Mouse (Mus musculus): Measurements from ENCODE around the gene Tgfb3. TPM values are rescaled to one million over a fixed set of nuclear protein-coding genes. Genes with fewer than 3 reads are reported as not detected.

The Tgfb3 gene
- total and polyA plus RNA-seq, 3 experiments: 0.42 to 0.96 TPM; not detected in 1

DNA sequence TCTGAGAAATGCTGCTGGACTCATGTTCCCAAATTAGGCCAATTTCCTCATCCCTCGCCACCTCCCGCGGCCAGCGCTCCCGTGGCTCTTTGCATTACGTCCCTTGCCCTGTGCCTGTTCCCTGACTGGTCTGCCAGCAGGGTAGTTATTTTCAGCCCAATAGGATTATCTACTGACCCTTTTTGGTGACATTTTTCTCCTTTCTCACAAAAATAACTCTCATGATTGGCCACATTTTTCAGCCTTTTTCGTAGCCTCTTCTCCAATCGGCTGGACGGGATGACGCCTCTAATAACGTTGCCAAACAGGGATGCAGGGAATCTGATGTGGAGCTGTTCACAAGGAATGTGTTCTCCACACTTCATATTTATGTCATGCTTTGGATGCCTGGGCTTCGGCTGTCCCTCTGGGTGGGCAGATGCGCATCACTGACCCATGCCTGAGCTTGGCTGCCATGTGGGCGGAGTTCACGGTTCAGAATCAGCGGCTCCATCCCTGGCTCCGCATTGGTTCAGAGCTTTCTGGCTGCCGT, 12.8 kb upstream of the Tgfb3 start:
- no peak for DNase-seq (ENCODE audit: low read depth, low spot score)
- Histone ChIP-seq H3K9ac (ENCODE audit: control insufficient read depth, low read depth, low read length, poor library complexity, severe bottlenecking) (no peak overlapping the region), H3K4me1 (ENCODE audit: control insufficient read depth in 1 of 2, insufficient read depth in 2 of 2, low read length in 2 of 2) (no peaks in the 10 kb centered on the region), H3K27me3 (ENCODE audit: control insufficient read depth in 1 of 2, insufficient read depth in 2 of 2, low read length in 2 of 2) (no peaks in the 10 kb centered on the region), H3K27ac (ENCODE audit: control insufficient read depth, low read depth, low read length) (no peak overlapping the region), H3K79me2 (ENCODE audit: control insufficient read depth, insufficient read depth, low read length, poor library complexity) (no peaks in the 10 kb centered on the region), H3K9me3 (replicated peaks; ENCODE audit: insufficient read depth, low read length) (no peaks in the 10 kb centered on the region), H3K36me3 (ENCODE audit: control insufficient read depth in 1 of 2, insufficient read depth in 2 of 2, low read length in 2 of 2) (no peaks in the 10 kb centered on the region), H3K4me3 (ENCODE audit: control insufficient read depth in 1 of 2, insufficient read depth in 1 of 2, low read depth in 2 of 2, low read length in 2 of 2) (no peak overlapping the region)
- TF ChIP-seq MXI1 (IDR thresholded peaks at IDR 0.05; ENCODE audit: low read depth, low read length) (no peak), ZC3H11A (IDR thresholded peaks at IDR 0.05; ENCODE audit: low read depth, low read length) (no peak), MAX (IDR thresholded peaks at IDR 0.05; ENCODE audit: low read length) (no peak), ZMIZ1 (IDR thresholded peaks at IDR 0.05; ENCODE audit: low read depth, low read length) (no peak), SMC3 (IDR thresholded peaks at IDR 0.05; ENCODE audit: low read depth, low read length) (no peak), ZKSCAN1 (IDR thresholded peaks at IDR 0.05; ENCODE audit: low read depth, low read length) (no peak), CTCF (IDR thresholded peaks at IDR 0.05 in 2 of 3, conservative IDR thresholded peaks at IDR 0.05 in 1 of 3; ENCODE audit: control insufficient read depth in 1 of 3, insufficient read depth in 1 of 3, low read depth in 2 of 3, low read length in 3 of 3, poor library complexity in 1 of 3, severe bottlenecking in 1 of 3) (no peak), MYB (IDR thresholded peaks at IDR 0.05; ENCODE audit: low read depth, low read length) (no peak), BHLHE40 (IDR thresholded peaks at IDR 0.05; ENCODE audit: borderline replicate concordance, low read depth, low read length) (no peak), MAZ (IDR thresholded peaks at IDR 0.05; ENCODE audit: low read depth, low read length) (no peak), UBTF (IDR thresholded peaks at IDR 0.05; ENCODE audit: borderline replicate concordance, insufficient read depth, low read depth, low read length) (no peak)

- H3K27me3 ChIP-seq (ENCODE audit: control insufficient read depth in 1 of 2, insufficient read depth in 2 of 2, low read length in 2 of 2): no peaks in the 10 kb centered on the region
- TF ChIP-seq RAD21 (IDR thresholded peaks at IDR 0.05; ENCODE audit: low read depth, low read length) (no peak), USF1 (IDR thresholded peaks at IDR 0.05; ENCODE audit: low read depth, low read length) (no peak), MXI1 (IDR thresholded peaks at IDR 0.05; ENCODE audit: low read depth, low read length) (no peak), USF2 (IDR thresholded peaks at IDR 0.05; ENCODE audit: borderline replicate concordance in 1 of 2, insufficient read depth in 1 of 2, low read depth in 1 of 2, low read length in 2 of 2) (no peak), ZKSCAN1 (IDR thresholded peaks at IDR 0.05; ENCODE audit: low read depth, low read length) (no peak), KAT2A (conservative IDR thresholded peaks at IDR 0.05; ENCODE audit: low read depth, low read length) (no peak), UBTF (IDR thresholded peaks at IDR 0.05; ENCODE audit: borderline replicate concordance, insufficient read depth, low read depth, low read length) (no peak), ZMIZ1 (IDR thresholded peaks at IDR 0.05; ENCODE audit: low read depth, low read length) (no peak), CHD1 (IDR thresholded peaks at IDR 0.05; ENCODE audit: low read depth, low read length) (no peak), MYB (IDR thresholded peaks at IDR 0.05; ENCODE audit: low read depth, low read length) (no peak), BHLHE40 (IDR thresholded peaks at IDR 0.05; ENCODE audit: borderline replicate concordance, low read depth, low read length) (no peak)
- H3K4me3 ChIP-seq (ENCODE audit: control insufficient read depth in 1 of 2, insufficient read depth in 1 of 2, low read depth in 2 of 2, low read length in 2 of 2): no peak overlapping the region
- no peaks in the 10 kb centered on the region for H3K36me3 ChIP-seq (ENCODE audit: control insufficient read depth in 1 of 2, insufficient read depth in 2 of 2, low read length in 2 of 2)
- no peak overlapping the region for H3K27ac ChIP-seq (ENCODE audit: control insufficient read depth, low read depth, low read length)
- H3K9me3 ChIP-seq (replicated peaks; ENCODE audit: insufficient read depth, low read length): no peaks in the 10 kb centered on the region
- H3K9ac ChIP-seq (ENCODE audit: control insufficient read depth, low read depth, low read length, poor library complexity, severe bottlenecking): no peak overlapping the region
- no peaks in the 10 kb centered on the region for H3K79me2 ChIP-seq (ENCODE audit: control insufficient read depth, insufficient read depth, low read length, poor library complexity)
- no peak for DNase-seq (ENCODE audit: low read depth, low spot score)
- H3K4me1 ChIP-seq (ENCODE audit: control insufficient read depth in 1 of 2, insufficient read depth in 2 of 2, low read length in 2 of 2): no peaks in the 10 kb centered on the region
Observed at GRCm38 (mm10) chr12:86090764-86091163, 11.9 kb upstream of the Tgfb3 start.

Data from MEL (cell line).